Mouse (Mus musculus) forebrain, embryonic 10.5 days (tissue): ENCODE measurements around the gene Sfxn2. TPM values are rescaled to one million over a fixed set of nuclear protein-coding genes. Genes with fewer than 3 reads are reported as not detected.
A peak's percentile ranks its signal among the peaks of the same experiment; 100 is the strongest.

ENCODE experiments used
- DNase-seq: peaks from one replicate; pipeline ENCODE4 v3.0.0-alpha.2; 2017; ENCODE audit warnings: low spot score; ENCODE audit errors: extremely low spot score
- H3K27ac ChIP-seq: fragments of 300-500 bp; sonication (generic); 2 replicates; pipeline ENCODE4 v1.5.1; 2016; ENCODE audit warnings: mild to moderate bottlenecking
- H3K27me3 ChIP-seq: fragments of 300-500 bp; sonication (generic); 2 replicates; pipeline ENCODE4 v1.6.1; 2016; ENCODE audit warnings: mild to moderate bottlenecking; ENCODE audit not compliant: poor library complexity, severe bottlenecking
- H3K36me3 ChIP-seq: fragments of 300-500 bp; sonication (generic); replicated peaks from 2 replicates; pipeline ENCODE4 v1.6.1; 2016; ENCODE audit warnings: mild to moderate bottlenecking, moderate library complexity
- H3K4me1 ChIP-seq: fragments of 300-500 bp; sonication (generic); 2 replicates; pipeline ENCODE4 v1.6.1; 2016
- H3K4me3 ChIP-seq: fragments of 300-500 bp; sonication (generic); 2 replicates; pipeline ENCODE4 v1.5.1; 2016; ENCODE audit warnings: mild to moderate bottlenecking, moderate library complexity
- H3K9me3 ChIP-seq: fragments of 300-500 bp; sonication (generic); 2 replicates; pipeline ENCODE4 v1.6.1; 2016; ENCODE audit warnings: mild to moderate bottlenecking, moderate library complexity
- WGBS: fragments of 180-500 bp; shearing (Covaris S2); methylation state at CpG from one replicate; pipeline ENCODE4 v1.1.7; 2016; 5-methylcytosine and 5-hydroxymethylcytosine counted together
- polyA plus RNA-seq: library from polyadenylated mRNA; unstranded; fragments of >200 nt; fragmentation: Nextera tagmentation; extraction: Ambion mirVana; gene quantifications from 2 replicates; pipeline ENCODE4 v1.2.1, GENCODE M21; 2016

Sfxn2 gene
- polyA plus RNA-seq, 1 experiment from 2014 or later, result 17.9 TPM

DNA sequence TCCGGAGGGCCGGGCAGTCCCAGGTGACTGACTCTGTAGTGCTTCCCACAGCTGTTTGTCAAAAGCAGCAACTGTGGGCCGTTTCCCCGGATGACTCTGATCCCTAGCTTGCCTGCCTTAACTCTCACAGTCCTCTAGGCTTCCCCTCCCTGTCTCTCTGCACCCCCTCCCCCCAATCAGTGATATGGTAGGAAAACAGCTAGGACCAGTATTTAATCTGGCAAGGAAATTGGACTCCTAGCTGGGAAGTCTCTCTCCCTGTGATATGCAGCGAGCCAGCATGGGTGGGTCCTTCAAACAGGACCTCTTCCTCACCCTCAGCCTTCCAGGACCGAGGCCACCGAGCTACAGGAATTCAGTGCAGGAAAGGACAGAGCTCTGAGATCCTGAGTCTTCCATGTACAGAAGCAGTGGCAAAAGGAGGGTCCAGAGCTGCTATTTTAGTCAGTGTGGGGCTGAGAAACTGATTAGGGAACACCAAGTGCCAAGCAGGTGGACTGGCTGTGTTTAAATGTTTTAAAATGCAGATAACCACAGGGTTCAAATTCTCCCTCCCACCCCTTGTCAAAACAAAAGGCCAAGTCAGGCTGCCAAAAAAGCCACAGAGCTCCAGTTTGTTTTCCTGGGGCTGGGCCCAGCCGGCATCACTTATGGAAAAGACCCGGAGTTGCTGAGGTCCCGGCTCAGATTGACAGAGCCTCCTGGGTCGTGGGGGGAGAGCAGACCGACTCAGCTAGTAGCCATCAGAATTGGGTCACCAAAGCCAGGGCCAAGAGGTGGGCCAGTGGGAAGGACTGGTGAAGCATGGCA, 71.8 kb downstream of the Sfxn2 start:
- WGBS, result 50% methylated on average over 12 of the region's 12 CpGs
- Histone ChIP-seq H3K9me3 (no peaks in the 10 kb centered on the region), H3K4me3 (no peak overlapping the region), H3K27ac (peak overlapping the region; percentile 66), H3K36me3 (peaks cover 52% of the 10 kb centered on the region), H3K27me3 (no peaks in the 10 kb centered on the region), H3K4me1 (peaks cover 67% of the 10 kb centered on the region)
- DNase-seq, result no peak

DNA sequence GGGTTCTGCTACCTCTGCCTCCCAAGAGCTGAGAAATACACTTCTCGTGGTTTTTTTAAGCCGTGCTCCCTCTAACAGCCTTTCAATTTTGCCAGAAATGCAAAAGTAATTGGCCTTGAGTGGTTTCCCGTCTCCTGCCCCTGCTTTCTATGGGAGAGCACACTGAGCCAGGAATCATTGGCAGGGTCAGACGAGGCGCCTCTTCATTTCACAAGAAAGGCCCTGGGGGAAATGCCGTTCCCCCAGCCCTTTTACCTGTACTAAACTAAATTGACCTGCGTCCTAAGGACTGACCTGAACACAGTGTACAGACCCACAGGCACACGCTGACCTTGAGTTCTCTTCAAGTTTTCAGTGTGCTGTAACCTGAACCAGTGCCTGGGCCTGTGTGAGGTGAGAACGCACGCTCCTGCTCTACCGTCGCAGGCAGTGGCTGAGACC, 72.9 kb downstream of the Sfxn2 start:
- H3K4me1 ChIP-seq, result peaks cover 64% of the 10 kb centered on the region
- H3K9me3 ChIP-seq, result no peaks in the 10 kb centered on the region
- DNase-seq, result no peak
- WGBS, result 79% methylated on average over 12 of the region's 12 CpGs
- H3K27ac ChIP-seq, result peak overlapping the region; percentile 66; the same call in 1 of the 2 replicates
- no peaks in the 10 kb centered on the region for H3K27me3 ChIP-seq
- no peak overlapping the region for H3K4me3 ChIP-seq
- H3K36me3 ChIP-seq, result peaks cover 51% of the 10 kb centered on the region

DNA sequence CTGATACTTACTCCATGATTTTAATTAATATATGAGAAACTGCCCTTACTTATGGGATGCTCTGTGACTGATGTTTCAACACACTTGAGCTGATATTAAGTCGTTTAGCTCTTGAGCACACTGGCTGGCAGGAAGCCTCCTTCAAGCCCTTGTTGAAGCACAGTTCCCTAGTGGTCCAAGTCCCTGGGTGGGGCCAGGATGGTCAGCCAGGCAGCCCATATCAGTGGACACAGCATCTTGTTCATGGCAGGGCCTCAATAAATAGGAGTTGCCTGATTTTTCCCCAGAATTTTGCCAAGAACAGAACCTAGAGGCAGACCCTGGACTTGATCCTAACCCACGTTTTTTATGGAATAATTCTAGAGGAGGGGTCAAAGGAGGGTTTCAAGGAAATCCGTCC, 74.1 kb downstream of the Sfxn2 start:
- Histone ChIP-seq H3K36me3 (peaks cover 55% of the 10 kb centered on the region), H3K4me3 (no peak overlapping the region), H3K4me1 (peaks cover 52% of the 10 kb centered on the region), H3K27me3 (no peaks in the 10 kb centered on the region), H3K9me3 (no peaks in the 10 kb centered on the region), H3K27ac (0 out of 2 replicates have a peak overlapping the region, but pooled peaks have one; percentile 66)
- 88% methylated on average over 3 of the region's 3 CpGs for WGBS
- DNase-seq, result no peak

Other genes with a start within 250 kb of the Sfxn2 start
- gene Psd, start 246.2 kb upstream of the Sfxn2 start, polyA plus RNA-seq, result 2.8 and 2.9 TPM in 2 replicates
- 17.9 and 18.0 TPM in 2 replicates for gene Fbxl15, start 245.2 kb upstream of the Sfxn2 start, polyA plus RNA-seq
- 206 and 224 TPM in 2 replicates for gene Cuedc2, start 234.7 kb upstream of the Sfxn2 start, polyA plus RNA-seq
- 12.5 and 13.3 TPM in 2 replicates for gene Mfsd13a, start 232.2 kb upstream of the Sfxn2 start, polyA plus RNA-seq
- 1.0 and 1.1 TPM in 2 replicates for gene 2310034G01Rik, start 223.1 kb upstream of the Sfxn2 start, polyA plus RNA-seq
- gene Actr1a, start 177.6 kb upstream of the Sfxn2 start, polyA plus RNA-seq, result 172 and 185 TPM in 2 replicates
- 47.5 and 50.8 TPM in 2 replicates for gene Sufu, start 176.5 kb upstream of the Sfxn2 start, polyA plus RNA-seq
- 16.6 and 19.3 TPM in 2 replicates for gene Trim8, start 71.7 kb upstream of the Sfxn2 start, polyA plus RNA-seq
- 196 and 201 TPM in 2 replicates for gene Arl3, start 167 bp upstream of the Sfxn2 start, polyA plus RNA-seq
- gene Wbp1l, start 25.7 kb downstream of the Sfxn2 start, polyA plus RNA-seq, result 38.4 and 43.4 TPM in 2 replicates
- not detected in 2 replicates for gene Cyp17a1, start 99.8 kb downstream of the Sfxn2 start, polyA plus RNA-seq
- gene Borcs7, start 116.5 kb downstream of the Sfxn2 start, polyA plus RNA-seq, result 13.7 and 13.9 TPM in 2 replicates
- 23.9 and 27.3 TPM in 2 replicates for gene As3mt, start 134.1 kb downstream of the Sfxn2 start, polyA plus RNA-seq
- 1.3 and 1.7 TPM in 2 replicates for gene Cnnm2, start 188.2 kb downstream of the Sfxn2 start, polyA plus RNA-seq